Mouse (Mus musculus): ENCODE measurements around the gene Osgep. TPM values are rescaled to one million over a fixed set of nuclear protein-coding genes. Genes with fewer than 3 reads are reported as not detected.
"Not testable (repeated sequence)": the region's sequence is repeated elsewhere in the genome, so short reads cannot be mapped to it uniquely, and the experiment has no call there.

Osgep gene
- polyA plus RNA-seq (2012) = 1.4 and 1.5 TPM in 2 replicates

GRCm38 (mm10) chr14:50924281-50925064, at the start of gene Osgep, which contains the start of gene Apex1:
TSS of gene Osgep (minus strand) at chr14:50924893.
TSS of gene Apex1 (plus strand) at chr14:50924968.
- Histone ChIP-seq H3K27me3 (ENCODE audit: control insufficient read depth) (no peaks in the 10 kb centered on the region), H3K36me3 (ENCODE audit: control insufficient read depth) (peaks cover 45% of the 10 kb centered on the region)

DNA sequence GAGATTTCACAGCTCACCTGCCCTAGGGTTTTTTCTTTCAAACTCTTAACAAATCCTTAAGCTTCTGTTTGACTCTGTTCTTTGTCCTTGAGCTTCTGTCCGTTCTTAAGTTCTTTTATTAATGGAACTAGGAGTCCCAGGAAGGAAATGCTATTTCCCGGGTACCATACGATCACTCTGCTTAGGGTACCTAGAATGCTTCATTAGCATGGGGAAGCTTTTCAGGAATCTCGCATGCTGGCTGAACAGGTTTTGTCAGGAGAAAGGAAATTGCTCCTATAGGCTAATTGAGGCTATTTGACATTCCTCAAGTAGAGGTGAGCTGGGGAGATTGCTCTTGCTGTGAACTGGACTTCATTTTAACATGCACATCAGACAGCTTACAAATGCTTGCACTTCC, 49.0 kb upstream of the Osgep start:
- Histone ChIP-seq H3K36me3 (ENCODE audit: control insufficient read depth) (no peaks in the 10 kb centered on the region), H3K4me1 (ENCODE audit: control insufficient read depth) (no peaks in the 10 kb centered on the region), H3K27me3 (ENCODE audit: control insufficient read depth) (no peaks in the 10 kb centered on the region), H3K9me3 (ENCODE audit: control insufficient read depth, low read length) (no peaks in the 10 kb centered on the region), H3K4me3 (replicated peaks) (no peak overlapping the region)
- TF ChIP-seq TAL1 (IDR thresholded peaks at IDR 0.05; ENCODE audit: low read length) (no peak), GATA1 (IDR thresholded peaks at IDR 0.05; ENCODE audit: low read length) (no peak)

More at GRCm38 (mm10) chr14:50924281-50925064, at the start of gene Osgep, which contains the start of gene Apex1:
- no peak for TF ChIP-seq TAL1 (IDR thresholded peaks at IDR 0.05; ENCODE audit: low read length)
- TF ChIP-seq GATA1 (IDR thresholded peaks at IDR 0.05; ENCODE audit: low read length) = no peak
- Histone ChIP-seq H3K4me1 (ENCODE audit: control insufficient read depth) (peaks cover 35% of the 10 kb centered on the region), H3K9me3 (ENCODE audit: control insufficient read depth, low read length) (no peaks in the 10 kb centered on the region), H3K4me3 (replicated peaks) (peak within 1 kb of the TSS; percentile 81)

- H3K27me3 ChIP-seq (ENCODE audit: control insufficient read depth); H3K9me3 ChIP-seq (ENCODE audit: control insufficient read depth, low read length); H3K36me3 ChIP-seq (ENCODE audit: control insufficient read depth); H3K4me1 ChIP-seq (ENCODE audit: control insufficient read depth); H3K4me3 ChIP-seq (replicated peaks): not testable (repeated sequence)
Measured at GRCm38 (mm10) chr14:50973054-50973453, 48.4 kb upstream of the Osgep start.

- H3K4me1 ChIP-seq (ENCODE audit: control insufficient read depth) = no peaks in the 10 kb centered on the region
- TF ChIP-seq TAL1 (IDR thresholded peaks at IDR 0.05; ENCODE audit: low read length) = no peak
- no peak for TF ChIP-seq GATA1 (IDR thresholded peaks at IDR 0.05; ENCODE audit: low read length)
- H3K4me3 ChIP-seq (replicated peaks) = no peak overlapping the region
- no peaks in the 10 kb centered on the region for H3K27me3 ChIP-seq (ENCODE audit: control insufficient read depth)
- no peaks in the 10 kb centered on the region for H3K9me3 ChIP-seq (ENCODE audit: control insufficient read depth, low read length)
- no peaks in the 10 kb centered on the region for H3K36me3 ChIP-seq (ENCODE audit: control insufficient read depth)
Measured at GRCm38 (mm10) chr14:50970822-50971221, 46.1 kb upstream of the Osgep start.

- Histone ChIP-seq H3K27me3 (ENCODE audit: control insufficient read depth) (no peaks in the 10 kb centered on the region), H3K36me3 (ENCODE audit: control insufficient read depth) (no peaks in the 10 kb centered on the region), H3K9me3 (ENCODE audit: control insufficient read depth, low read length) (no peaks in the 10 kb centered on the region), H3K4me1 (ENCODE audit: control insufficient read depth) (no peaks in the 10 kb centered on the region), H3K4me3 (replicated peaks) (no peak overlapping the region)
- TF ChIP-seq TAL1 (IDR thresholded peaks at IDR 0.05; ENCODE audit: low read length) (no peak; the same call in 2 of the 3 replicates), GATA1 (IDR thresholded peaks at IDR 0.05; ENCODE audit: low read length) (no peak)
Measured at GRCm38 (mm10) chr14:50969558-50970544, 45.2 kb upstream of the Osgep start.

- H3K4me1 ChIP-seq (ENCODE audit: control insufficient read depth) = no peaks in the 10 kb centered on the region
- H3K27me3 ChIP-seq (ENCODE audit: control insufficient read depth) = no peaks in the 10 kb centered on the region
- TF ChIP-seq TAL1 (IDR thresholded peaks at IDR 0.05; ENCODE audit: low read length) = no peak
- TF ChIP-seq GATA1 (IDR thresholded peaks at IDR 0.05; ENCODE audit: low read length) = no peak
- peaks cover under 1% of the 10 kb centered on the region for H3K36me3 ChIP-seq (ENCODE audit: control insufficient read depth)
- H3K4me3 ChIP-seq (replicated peaks) = no peak overlapping the region
- H3K9me3 ChIP-seq (ENCODE audit: control insufficient read depth, low read length) = no peaks in the 10 kb centered on the region
Measured at GRCm38 (mm10) chr14:50969041-50969440, 44.3 kb upstream of the Osgep start.

- no peaks in the 10 kb centered on the region for H3K27me3 ChIP-seq (ENCODE audit: control insufficient read depth)
- TF ChIP-seq GATA1 (IDR thresholded peaks at IDR 0.05; ENCODE audit: low read length) (no peak), TAL1 (IDR thresholded peaks at IDR 0.05; ENCODE audit: low read length) (no peak)
- no peak overlapping the region for H3K4me3 ChIP-seq (replicated peaks)
- peaks cover 5% of the 10 kb centered on the region for H3K36me3 ChIP-seq (ENCODE audit: control insufficient read depth)
- H3K4me1 ChIP-seq (ENCODE audit: control insufficient read depth) = no peaks in the 10 kb centered on the region
- H3K9me3 ChIP-seq (ENCODE audit: control insufficient read depth, low read length) = no peaks in the 10 kb centered on the region
Measured at GRCm38 (mm10) chr14:50968216-50968980, 43.7 kb upstream of the Osgep start.

DNA sequence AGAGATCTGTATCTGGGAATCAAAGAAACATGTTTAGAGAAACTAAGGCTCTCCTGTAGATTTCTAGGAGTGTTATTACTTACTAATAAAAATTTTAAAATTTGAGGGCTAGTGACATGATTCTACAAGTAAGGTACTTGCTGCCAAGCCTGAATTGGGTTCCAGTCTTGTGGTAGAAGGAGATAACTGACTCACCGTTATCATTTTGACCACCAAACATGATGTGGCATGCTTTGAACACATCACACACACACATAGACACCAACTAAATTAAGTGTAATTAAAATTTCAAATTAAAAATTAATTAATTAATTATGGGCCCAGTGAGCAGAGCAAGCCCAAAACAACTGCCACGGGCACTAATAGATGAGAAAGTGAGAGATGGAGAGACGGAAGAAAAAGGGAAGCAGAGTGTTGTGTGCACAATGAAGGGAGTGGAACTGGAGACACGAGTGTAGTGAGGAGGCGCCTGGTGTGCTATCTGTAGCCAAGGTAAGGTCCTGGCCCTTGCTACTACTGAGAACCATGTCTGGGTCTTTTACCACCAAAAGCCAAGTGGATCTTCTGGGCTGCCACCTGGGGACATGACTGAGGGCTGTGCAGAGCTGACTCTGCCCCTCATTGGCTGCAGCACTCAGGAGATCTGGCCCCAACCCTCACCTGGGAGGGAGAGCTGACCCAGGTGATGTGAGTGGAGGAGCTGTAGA, 33.7 kb upstream of the Osgep start:
- H3K4me1 ChIP-seq (ENCODE audit: control insufficient read depth); H3K27me3 ChIP-seq (ENCODE audit: control insufficient read depth); H3K4me3 ChIP-seq (replicated peaks); H3K9me3 ChIP-seq (ENCODE audit: control insufficient read depth, low read length); H3K36me3 ChIP-seq (ENCODE audit: control insufficient read depth): not testable (repeated sequence)

GRCm38 (mm10) chr14:50957146-50957545, 32.5 kb upstream of the Osgep start:
- H3K9me3 ChIP-seq (ENCODE audit: control insufficient read depth, low read length); H3K4me1 ChIP-seq (ENCODE audit: control insufficient read depth); H3K27me3 ChIP-seq (ENCODE audit: control insufficient read depth); H3K36me3 ChIP-seq (ENCODE audit: control insufficient read depth): not testable (repeated sequence)
- peak overlapping the region; percentile 62 for H3K4me3 ChIP-seq (replicated peaks)

DNA sequence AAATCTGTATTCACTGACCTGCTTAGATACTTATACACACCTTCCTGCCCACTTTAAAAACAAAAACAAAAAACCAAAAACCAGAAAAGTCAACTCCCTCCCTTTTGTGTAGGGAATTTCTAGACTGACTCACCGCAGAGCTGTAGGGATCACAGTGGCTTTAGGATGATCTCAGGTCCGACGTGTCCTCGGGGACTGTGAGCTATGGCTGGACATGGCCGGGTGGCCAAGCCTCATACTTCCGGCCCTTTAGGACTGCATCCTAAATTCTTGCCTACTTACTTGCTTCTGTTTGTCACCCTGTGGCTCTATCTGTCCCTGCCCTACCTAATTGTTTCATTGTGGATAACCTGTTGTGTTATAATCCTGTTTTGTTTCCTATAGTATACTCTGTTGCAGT, 32.0 kb upstream of the Osgep start:
- not testable (repeated sequence) for H3K27me3 ChIP-seq (ENCODE audit: control insufficient read depth); H3K4me1 ChIP-seq (ENCODE audit: control insufficient read depth); H3K36me3 ChIP-seq (ENCODE audit: control insufficient read depth); H3K9me3 ChIP-seq (ENCODE audit: control insufficient read depth, low read length)
- H3K4me3 ChIP-seq (replicated peaks) = peak overlapping the region; percentile 62

DNA sequence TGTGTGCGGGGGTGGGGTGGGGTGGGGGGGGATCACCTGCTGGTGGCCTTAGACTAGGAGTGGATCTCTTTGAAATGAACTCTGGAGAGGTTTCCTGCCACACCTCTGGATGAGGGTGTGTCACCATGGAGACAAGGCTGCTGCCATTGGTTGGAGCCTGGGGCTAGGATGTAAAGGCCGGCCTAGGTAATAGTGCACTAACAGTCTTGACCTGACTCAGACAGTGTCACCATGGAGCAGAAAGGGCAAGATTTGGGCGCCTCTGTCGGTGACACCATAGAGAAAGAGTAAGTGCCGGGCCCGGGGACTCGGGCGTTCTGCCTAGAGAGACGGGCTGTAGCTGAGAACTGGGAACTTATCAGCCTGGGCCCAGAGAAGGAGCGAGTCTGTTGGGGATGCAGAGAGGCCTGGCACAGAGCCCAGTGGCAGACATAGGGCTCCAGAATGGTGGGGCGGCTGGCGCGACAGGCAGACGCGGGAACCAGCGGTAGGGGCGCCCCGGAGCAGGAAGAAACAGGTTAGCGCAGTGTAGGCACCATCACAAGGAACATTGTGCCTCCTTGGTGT, 31.3 kb upstream of the Osgep start, which contains the start of gene Pnp2:
Gene Pnp2 (plus strand): TSS at position 51 of the 567 bp plus-strand sequence.
- H3K4me3 ChIP-seq (replicated peaks) = peak within 1 kb of the TSS; percentile 62
- H3K4me1 ChIP-seq (ENCODE audit: control insufficient read depth); H3K27me3 ChIP-seq (ENCODE audit: control insufficient read depth); H3K9me3 ChIP-seq (ENCODE audit: control insufficient read depth, low read length): not testable (repeated sequence)
- peaks cover 13% of the 10 kb centered on the region for H3K36me3 ChIP-seq (ENCODE audit: control insufficient read depth)
